Mouse (Mus musculus): ENCODE results near the gene Rxfp1.
A peak's percentile ranks its signal among the peaks of the same experiment; 100 is the strongest.
"Not testable (repeated sequence)": the region's sequence is repeated elsewhere in the genome, so short reads cannot be mapped to it uniquely, and the experiment has no call there.

Gene Rxfp1

DNA sequence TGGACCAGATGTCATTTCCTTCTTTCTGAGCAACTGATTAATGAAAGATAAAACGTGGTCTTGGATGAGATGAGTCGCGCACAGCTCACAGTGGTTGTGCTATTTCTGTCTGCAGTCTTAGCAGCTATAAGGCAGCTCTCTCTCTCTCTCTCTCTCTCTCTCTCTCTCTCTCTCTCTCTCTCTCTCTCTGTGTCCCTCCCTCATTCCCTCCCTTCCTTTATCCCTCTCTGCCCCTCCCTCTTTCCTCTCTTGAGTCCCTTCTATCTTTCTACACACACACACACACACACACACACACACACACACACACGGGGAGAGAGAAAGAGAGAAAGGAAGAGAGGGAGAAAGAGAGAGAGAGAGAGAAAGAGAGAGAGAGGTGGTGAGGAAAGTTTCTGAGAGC is at the start of gene Rxfp1:
Gene Rxfp1 (minus strand): TSS at position 101 of the 400 bp plus-strand sequence.
- DNase-seq, result no peak

DNA sequence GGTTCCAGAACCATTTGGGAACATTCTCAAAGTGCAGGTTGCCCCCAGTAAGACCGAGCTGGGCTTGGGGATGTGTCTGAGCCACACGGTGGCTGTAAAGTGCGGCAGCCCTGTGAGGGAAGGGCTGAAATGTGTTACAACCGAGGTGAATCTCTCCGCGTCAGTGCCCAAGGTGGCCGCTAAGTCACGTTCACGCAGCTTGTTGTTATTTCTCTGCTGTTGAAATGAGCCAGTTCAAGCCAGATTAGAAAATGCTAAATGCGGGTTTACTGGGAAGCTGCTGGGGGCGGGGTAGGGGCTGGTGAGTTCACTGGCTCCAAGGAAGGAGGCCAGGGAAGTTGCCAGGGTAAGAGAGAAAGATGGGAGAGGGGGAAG is 46.7 kb upstream of the Rxfp1 start:
- no peak for DNase-seq

DNA sequence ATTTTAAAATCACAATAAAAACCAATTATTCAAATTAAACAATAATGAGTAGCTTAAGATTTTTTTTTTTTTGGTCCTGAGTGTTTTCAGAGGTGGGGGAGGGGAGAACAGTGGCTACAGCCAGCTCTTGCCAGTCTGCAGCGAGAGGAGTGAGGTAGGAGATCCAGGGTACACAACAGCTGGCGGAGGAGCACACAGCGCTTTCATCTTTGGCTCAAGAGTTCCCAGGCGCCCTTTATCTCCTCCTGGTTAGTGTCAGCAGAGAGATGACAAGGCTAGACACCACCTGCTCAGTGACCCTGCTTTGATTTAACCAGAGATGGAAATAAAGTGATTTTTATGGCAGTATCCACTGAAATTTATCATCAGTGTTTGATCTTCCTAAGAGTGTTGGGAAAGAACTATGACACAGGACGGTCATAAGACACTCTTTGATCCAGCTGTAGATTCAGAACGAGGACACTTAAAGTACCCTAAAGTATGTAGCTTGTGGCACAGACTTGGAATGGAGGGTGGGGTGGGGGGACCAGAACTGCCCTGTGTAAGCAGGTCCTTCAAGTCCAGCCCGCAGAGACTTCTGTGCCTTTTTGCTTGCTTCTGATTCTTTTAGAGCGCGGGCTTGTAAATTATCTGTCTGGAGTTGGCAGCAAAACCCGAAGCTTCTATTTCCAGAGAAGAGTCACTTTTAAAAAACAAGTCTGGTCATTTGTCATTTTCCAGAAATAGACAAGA is 46.1 kb upstream of the Rxfp1 start:
- no peak for DNase-seq

DNA sequence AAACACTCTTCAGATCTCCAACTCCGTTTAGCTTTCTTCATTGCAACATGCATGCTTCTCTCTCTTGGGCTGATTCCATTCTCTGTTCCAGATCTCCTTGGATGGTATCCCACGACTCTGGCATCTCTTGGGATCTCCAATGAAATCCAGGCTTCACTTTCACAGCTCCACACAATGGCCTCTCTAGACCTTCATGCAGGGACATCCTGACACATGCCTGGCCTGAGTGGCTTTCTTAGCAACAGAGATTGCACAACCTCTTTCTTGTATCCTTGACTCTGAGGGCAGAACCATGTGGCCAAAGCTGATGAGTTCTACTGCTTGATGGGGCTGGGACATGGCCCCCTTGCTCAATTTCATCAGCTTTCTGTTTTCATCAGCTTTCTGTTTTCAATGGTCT is 35.0 kb upstream of the Rxfp1 start:
- no peak for DNase-seq

DNA sequence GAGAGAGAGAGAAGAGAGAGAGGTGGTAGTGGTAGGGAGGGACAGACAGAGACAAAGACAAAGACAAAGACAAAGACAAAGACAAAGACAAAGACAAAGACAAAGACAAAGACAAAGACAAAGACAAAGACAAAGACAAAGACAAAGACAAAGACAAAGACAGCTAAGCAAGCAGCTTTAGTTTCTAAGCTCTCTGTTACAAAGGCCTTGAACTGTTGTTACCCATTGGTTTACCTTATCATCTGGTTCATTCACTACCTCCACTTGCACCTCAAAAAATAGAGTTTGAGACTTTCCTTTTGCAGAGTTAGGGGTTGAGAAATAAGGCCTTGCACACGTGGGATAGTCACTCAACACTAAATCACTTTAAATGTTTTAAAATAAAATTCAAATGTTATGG is 16.1 kb upstream of the Rxfp1 start:
- DNase-seq, result no peak

DNA sequence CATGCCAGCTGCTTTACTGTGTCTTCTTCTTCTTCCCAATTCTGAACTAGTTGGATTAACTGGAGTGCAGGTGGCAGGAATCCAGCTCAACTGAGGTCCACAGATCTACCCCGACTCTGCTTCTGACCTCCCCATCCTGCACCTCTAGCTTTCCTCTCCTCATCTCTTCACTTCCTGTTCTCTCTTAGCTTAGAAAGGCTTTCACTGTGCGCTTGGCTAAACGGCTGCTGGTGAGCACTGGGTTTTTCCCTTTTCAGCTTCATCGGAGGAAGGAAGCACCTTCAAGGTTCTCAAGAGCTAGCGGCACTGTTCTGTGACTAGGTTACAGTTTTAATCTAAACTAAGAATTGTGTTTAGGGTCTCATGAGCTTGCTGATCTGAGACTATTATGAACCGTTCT is 8.9 kb upstream of the Rxfp1 start:
- no peak for DNase-seq

DNA sequence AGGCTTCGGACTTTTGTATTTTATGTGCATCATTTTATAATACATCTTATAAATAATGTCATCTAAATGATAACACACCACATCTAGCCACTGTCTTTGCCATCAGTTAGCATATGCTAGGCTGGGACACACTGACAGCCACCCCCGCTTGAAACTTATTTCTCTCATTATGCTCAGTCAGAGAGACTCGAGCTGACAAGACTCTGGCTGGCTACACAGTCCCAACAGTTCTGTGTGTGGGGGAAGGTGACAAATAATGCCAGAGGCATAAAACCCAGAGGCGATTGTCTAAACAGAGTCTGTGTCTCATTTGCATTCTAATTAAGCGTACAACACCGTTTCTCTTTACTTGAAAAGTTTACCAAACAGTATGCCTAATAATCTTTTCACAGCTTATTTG is 7.4 kb upstream of the Rxfp1 start:
- no peak for DNase-seq

DNA sequence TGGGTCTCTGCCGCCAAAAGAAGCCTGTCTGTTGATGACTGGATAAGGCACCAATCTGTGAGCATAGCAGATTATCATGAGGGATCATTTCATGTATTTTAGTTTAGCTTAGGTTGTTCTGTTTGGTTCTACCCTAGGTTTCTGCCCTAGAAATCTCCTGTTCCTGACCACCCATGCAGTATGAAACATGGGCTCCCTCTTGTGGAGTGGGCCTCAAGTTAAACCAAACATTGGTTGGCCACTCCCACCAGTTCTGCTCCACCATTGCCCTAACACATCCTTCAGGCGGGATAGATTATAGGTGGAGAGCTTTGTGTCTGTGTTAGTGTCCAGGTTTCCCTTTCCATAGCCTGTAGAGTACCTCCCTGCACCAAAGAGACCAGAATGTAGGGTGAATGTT is 6.7 kb upstream of the Rxfp1 start:
- DNase-seq, result no peak

DNA sequence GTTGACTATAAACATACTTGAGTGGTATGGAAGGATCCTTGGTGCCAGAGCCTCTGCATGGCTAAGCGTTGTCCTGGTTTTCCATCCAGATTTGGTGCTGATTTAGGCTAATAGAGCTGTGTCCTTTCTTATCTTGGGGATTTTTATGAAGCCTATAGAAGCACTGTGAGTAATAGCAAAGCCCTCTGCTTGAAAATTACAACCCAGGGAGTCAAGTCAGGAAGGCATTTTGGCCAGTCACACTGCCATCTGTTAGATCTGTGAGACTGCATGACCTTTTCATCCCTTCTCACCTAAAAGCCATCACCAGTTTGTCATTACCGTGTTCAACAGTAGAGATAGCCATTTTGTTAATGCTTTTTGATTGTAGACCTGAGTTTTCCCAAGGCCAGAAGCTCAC is 2.7 kb upstream of the Rxfp1 start:
- DNase-seq, result no peak

DNA sequence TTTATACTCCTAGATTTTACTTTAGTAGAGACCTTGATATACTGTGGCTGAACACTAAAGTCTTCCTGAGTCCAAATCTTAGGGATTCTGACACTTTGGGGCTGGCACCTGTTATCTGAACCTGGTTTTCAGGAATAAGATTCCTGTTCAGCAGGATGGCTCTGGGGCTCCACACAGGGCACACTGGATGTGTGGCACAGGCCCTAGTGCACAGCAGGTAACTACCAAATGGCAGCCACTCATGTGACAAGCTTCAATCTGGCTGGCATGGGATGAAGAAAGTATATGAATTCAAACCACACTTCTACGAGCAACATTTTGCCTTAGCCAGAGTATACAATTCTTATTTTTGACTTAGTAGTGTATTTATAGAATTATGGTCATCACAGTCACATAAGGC is 771 bp upstream of the Rxfp1 start:
- DNase-seq, result no peak

DNA sequence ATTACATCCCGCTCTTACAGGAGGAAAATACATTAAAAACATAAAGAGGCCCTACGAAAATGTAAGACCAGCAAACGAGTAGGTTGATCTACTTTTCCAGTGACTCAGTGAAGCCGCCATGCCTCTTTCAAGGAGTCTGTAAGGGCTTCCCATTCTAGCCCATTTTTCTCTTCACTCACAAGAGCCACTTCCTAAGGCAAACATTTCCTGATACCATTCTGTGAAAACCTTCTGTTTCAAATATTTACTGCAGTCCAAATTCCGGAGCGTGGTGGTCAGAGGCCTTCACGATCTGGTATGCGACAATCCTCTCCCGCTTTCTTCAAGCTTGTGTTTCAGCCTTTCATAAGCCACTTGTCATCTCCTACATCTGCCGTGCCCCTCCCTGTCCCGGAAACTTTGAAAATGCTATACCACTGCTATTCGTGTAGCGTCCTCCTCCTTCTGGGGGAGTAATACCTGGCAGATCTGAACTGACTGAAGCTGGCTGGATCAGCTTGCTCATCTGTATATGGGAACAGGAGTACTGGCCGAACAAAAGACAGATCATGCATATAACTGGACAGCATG is 11.1 kb downstream of the Rxfp1 start:
- DNase-seq, result no peak

DNA sequence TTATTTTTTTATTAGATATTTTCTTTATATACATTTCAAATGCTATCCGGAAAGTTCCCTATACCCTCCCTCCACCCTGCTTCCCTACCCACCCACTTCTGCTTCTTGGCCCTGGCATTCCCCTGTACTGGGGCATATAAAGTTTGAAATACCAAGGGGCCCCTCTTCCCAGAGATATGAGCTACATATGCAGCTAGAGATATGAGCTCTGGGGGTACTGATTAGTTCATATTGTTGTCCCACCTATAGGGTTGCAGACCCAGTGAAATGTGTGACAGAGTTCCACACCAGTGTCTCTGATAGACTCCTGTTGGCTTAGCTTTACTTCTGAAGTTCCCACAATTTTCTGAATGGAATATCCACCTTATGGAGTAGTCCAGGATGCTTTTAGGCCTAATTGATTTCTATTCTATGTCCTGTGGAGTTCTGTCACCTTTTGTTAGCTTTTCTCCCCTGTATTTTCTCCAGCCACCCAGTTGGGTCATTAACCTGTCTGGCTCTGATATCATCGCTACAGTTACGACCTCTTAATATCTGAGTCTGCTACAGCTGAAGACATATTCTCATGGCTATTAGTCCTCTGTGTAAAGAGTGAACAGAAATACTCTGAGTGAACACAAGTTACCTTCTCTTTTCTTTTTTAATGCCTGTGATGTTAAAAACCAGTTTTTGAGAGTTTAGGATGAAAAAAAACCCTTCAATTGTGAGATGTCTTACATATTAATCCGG is 16.8 kb downstream of the Rxfp1 start:
- no peak for DNase-seq

DNA sequence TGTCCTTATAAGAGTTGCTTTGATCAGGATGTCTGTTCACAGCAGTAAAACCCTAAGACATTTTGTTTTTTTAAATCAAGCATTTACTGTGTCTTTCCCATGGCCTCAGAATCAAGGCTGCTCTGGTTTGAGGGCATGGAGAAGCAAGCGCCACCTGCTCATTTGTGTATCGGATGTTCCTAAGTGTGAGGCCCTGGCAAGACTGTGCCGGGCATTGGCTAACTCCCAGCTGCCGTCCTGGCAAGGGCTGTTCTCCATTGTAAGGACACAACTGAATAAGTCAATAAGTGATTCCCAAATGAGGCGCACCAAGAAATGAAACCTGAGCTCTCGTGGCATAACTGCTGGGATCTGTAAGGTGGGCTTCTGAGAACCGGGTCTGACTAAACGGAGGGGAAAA is 31.2 kb downstream of the Rxfp1 start:
- DNase-seq, result no peak

DNA sequence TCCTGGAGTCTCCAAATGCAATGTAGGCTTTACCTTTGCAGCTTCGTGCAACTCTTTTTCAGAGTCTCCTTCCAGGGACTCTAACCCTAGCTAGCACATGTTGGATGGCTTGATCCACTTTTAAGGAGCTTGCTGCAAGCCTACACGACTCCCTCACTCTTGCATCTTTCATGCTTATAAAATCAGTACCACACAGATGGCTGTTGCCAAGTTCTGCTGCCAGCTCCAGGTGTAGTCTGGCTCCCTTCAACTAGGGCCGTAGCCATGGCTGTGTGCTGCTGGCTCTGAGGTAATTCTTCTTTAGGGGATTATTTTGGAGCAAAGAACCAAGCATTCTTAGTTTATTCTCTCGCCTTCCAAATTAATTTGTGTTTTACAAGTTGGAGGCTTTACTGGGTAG is 34.5 kb downstream of the Rxfp1 start:
- no peak for DNase-seq

DNA sequence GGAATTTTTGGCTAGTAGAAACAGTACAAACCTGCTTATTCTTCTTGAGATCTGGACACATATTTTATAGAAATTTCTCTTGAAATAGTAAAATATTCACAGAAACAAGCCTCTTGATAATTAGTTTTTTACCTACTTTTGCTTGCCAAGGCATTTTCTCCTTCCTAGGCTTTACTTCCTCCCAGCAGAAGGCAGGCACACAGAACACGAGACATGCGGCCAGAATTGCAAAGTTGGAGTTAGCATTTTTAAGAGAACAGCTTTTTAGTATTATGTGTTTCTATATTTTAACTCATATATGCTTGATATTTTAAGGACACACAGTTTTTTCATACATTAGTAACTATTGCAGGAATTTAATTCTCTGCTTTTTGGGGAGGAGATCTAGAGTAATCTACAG is 45.7 kb downstream of the Rxfp1 start:
- DNase-seq, result no peak

DNA sequence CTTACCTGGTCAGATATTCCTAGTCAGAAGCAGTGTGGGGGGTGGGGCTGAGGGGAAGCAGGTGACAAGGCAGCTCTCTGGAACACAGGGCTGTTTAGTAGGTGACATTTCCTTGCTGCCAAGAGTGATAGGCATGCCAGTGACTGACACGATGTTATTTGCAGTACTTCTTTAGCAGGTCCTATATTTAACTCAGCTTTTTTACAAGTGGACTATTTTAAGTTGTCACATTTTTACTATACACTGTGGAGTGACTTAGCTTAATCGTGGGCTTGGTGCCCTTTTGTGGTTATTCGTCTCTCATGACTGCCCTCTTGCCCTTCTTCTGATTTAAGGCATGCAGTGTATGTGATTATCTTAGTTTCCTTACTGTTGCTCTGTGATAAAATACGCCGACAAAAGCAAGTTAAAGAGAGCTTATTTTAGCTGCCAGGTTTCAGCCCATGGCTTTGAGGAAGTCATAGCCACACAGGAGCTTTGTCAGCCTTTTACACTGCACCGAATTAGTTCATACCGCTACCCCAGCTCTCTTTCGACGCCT is 47.5 kb downstream of the Rxfp1 start:
- DNase-seq, result no peak

DNA sequence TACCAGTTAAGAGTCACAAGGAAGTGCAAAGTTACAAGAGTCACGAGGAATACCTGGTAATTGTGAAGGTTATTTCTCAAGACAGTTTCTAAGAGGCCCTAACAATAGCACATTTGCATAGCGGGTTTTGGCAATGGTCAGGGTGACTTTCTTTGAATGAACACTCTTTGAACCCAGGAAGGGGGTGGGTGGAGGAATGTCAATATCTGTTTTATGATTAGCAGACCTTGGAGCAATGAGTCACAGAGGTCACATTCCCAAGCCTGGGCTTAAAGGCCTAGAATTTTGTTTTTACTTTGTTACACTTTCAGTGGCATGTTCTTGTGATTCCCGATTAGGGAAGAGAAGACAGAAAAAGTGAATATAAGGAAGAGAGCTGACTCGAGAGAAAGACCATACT is 49.6 kb downstream of the Rxfp1 start:
- DNase-seq, result not testable (repeated sequence)

DNA sequence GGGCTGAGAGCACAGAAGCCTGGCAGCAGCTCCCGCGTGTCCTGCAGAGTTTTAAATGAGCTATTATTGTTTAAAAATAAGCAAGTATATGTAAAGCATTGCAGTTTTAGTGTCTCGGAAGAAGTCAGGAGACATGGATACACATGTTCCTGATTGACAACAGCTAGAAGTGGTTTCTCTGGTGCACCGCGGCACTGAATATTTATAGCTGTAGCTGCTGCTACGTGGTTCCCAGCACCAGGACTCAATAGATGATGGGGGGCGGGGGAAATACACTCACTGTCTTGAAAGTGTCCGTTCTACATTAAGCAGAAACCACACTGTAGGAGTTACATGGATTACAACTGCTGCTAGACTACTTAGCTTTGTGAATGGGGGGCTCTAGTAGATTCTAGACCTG is 54.2 kb downstream of the Rxfp1 start:
- DNase-seq, result no peak

DNA sequence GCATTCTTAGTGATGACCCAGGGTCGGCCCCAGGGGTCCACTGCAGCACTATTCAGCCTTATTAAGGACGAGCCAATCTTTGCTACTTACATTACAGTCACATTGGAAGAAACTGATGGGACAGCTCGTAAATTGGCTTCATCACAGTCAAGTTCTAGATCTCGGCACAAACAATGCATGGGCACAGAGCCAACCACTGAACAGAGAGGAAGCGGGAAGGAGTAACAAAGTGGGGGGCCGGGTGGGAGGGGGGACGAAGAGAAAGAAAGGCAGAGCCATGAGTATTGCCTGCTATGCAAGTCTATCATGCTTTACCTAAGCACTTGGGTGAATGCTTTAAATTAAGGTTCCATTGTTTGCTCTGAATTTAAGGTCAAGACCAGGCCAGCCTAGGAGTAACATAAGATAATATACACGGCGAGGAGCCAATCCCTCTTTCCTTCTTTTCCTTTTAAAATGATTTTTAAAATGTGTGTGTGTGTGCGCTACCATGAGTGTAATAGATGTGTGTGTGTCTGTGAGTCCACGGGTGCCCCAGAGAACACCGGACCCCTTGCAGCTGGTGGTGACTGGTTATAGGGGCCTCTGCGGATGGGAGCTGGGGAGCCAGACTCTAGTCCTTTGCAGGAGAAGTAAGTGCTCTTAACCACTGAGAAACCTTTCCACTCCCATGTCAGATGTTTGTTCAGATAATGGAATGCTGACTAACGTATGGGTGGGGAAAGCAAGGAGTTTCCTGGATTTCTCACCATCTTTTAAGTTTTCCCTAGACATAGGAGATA is 55.1 kb downstream of the Rxfp1 start:
- DNase-seq, result peak; percentile 49

DNA sequence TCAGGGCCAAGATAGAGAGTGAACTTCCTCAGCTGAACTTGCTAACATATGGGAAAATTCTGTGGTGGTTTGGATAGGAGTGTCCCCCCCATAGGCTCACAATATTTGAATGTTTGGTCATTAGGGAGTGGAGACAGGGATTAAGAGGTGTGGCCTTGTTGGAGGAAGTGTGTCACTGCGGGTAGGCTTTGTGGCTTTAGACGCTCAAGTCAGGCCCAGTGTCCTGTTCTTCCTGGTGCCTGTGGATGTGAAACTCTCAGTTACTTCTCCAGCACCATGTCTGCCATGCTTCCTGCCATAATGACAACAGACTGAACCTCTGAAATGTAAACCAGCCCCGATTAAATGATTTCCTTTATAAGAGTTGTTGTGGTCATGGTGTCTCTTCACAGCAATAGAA is 61.3 kb downstream of the Rxfp1 start:
- DNase-seq, result no peak

DNA sequence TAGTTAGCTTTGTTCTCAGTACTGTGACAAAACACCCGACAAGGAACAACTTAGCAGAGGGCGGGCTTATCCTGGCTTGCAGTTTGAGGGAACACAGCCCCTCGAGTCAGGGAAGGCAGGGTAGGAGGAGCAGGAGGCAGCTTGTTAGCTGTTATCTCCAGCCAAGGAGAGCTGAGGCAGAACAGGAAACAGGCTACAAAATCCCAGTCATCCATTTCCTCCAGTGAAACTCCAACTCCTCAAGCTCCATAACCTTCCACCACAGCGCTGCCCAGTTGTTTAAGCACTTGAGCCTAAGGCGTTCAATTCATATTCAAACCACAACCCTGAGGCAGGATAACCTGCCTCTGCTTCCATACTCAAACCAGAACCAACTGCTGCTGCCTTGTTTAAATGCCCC is 63.0 kb downstream of the Rxfp1 start:
- DNase-seq, result no peak

DNA sequence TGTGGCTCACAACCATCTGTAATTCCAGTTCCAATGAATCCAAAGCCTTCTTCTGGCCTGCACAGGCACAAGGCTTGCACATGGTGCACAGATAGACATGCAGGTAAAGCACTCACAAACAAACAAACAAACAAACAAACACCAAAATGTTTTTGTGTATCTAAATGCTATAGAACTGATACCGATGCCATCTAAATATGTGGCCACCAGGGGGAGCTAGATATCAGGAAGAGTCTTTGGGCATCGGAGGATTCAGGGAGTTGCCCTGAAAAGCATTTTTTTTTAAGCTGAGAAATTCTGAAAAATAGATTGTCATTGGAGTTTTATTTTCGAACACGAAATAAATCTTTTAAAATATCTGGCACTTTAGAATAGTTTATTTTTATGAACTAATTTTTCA is 64.6 kb downstream of the Rxfp1 start:
- DNase-seq, result peak; percentile 76

DNA sequence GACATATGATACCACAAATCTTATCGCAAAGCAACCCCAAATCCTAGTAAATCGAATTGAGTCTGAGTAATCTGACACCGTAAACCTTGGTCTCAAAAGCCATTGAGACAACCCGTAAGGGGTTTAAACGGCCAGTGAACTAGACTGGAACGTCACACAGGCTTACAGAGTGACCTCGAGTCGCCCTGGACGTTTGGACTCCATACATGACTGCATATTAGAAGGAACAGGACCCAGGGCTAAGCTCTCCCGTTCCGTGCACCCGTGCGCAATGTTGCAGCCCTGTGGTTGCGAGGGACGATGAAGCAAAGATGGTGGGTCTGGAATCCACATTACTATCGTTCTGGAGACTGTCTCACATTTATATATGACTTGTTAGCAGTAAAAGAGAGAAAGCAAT is 65.5 kb downstream of the Rxfp1 start:
- no peak for DNase-seq
